Mouse (Mus musculus): ENCODE results near the gene Zfp710. TPM values are rescaled to one million over a fixed set of nuclear protein-coding genes. Genes with fewer than 3 reads are reported as not detected.

Zfp710 gene
- polyA plus RNA-seq, 1 experiment from 2014 or later, result 13.5 TPM

DNA sequence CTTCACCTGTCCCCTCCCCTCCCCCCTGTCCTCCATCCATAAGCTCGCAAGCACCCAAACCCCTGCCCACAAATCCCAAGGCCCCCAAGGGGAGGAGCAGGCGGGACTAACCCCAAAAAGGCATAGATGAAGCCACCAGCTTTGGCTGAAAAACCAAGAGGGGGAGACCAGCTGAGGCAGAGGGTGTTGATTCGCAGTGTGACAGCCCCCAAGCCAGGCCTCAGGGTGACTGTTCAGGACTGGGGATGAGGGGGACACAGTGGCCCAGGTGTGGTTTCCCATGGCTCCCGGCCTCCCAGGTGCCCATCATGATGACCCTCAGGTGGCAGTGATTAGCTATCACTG is 67.2 kb downstream of the Zfp710 start:
- H3K27me3 ChIP-seq (replicated peaks), result no peaks in the 10 kb centered on the region
- H3K27ac ChIP-seq, result no peak overlapping the region
- 79% methylated on average over 4 of the region's 4 CpGs for WGBS
- no peaks in the 10 kb centered on the region for H3K9me3 ChIP-seq
- ATAC-seq, result no peak
- no peak overlapping the region for H3K4me2 ChIP-seq (replicated peaks)
- peaks cover 50% of the 10 kb centered on the region for H3K36me3 ChIP-seq
- H3K4me3 ChIP-seq (replicated peaks), result no peak overlapping the region
- no peak overlapping the region for H3K9ac ChIP-seq
- 0 out of 2 replicates have a peak, but pooled peaks cover 5% of the 10 kb centered on the region for H3K4me1 ChIP-seq (replicated peaks)

DNA sequence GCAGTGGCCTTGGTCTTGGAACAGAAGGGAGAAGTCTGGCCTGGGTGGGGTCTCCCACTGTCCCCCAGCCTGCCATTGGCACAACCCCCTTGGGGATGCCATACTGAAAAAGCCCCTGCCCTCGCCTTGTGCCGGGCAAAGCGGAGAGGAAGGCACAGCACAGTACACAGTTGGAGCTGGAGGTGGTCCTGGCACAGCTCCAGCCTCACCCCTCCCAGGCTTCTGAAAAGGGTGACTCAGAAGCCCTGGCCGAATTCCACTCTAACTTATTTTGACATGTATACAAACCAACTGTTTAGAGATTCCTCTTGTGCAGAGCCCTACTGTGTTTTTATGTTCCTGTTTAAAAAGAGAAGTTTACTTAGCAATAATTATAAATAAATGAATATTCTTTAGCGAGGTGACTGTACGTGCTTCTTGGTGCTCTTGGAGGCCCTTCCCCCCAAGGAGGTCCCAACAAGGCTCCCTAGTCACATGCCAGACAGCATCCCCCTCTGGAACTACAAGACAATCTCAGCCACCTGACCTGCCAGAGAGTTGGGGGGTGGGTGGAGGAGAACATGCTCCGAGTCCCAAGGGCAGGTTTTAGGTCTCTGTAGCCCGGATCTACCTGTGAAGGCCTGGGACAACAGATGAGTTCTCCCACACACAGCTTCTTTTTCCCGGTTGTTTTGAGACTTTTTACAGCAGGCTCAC is 67.9 kb downstream of the Zfp710 start:
- Histone ChIP-seq H3K36me3 (peaks cover 48% of the 10 kb centered on the region), H3K9ac (no peak overlapping the region), H3K4me3 (replicated peaks) (no peak overlapping the region), H3K4me2 (replicated peaks) (no peak overlapping the region), H3K4me1 (replicated peaks) (0 out of 2 replicates have a peak, but pooled peaks cover 5% of the 10 kb centered on the region), H3K27ac (no peak overlapping the region), H3K27me3 (replicated peaks) (no peaks in the 10 kb centered on the region), H3K9me3 (no peaks in the 10 kb centered on the region)
- peak; percentile 36; the same call in 1 of the 2 replicates for ATAC-seq
- 54% methylated on average over 9 of the region's 9 CpGs for WGBS

DNA sequence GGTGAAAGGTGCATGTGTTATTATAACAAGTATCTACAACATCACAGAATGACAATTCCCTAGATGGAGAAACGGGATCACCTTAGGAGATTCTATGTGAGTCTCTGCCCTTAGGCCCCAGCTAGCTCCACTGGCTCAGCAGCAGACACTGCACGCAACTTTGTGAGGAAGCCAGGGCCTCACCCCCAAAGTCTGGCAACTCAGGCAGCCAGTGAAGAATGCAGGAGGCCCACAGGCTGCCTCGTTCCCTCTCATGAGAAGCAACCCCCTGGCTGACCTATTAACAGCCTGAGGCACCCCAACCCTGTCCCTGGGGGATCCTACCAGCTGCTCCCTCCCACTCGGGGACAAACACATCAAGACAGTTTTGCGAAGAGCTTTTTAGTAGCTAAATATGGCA is 69.9 kb downstream of the Zfp710 start:
- 77% methylated on average over 5 of the region's 5 CpGs for WGBS
- Histone ChIP-seq H3K4me1 (replicated peaks) (0 out of 2 replicates have a peak, but pooled peaks cover 5% of the 10 kb centered on the region), H3K27me3 (replicated peaks) (no peaks in the 10 kb centered on the region), H3K4me2 (replicated peaks) (no peak overlapping the region), H3K9me3 (no peaks in the 10 kb centered on the region), H3K4me3 (replicated peaks) (no peak overlapping the region), H3K9ac (no peak overlapping the region), H3K27ac (no peak overlapping the region), H3K36me3 (peaks cover 59% of the 10 kb centered on the region)
- ATAC-seq, result no peak

DNA sequence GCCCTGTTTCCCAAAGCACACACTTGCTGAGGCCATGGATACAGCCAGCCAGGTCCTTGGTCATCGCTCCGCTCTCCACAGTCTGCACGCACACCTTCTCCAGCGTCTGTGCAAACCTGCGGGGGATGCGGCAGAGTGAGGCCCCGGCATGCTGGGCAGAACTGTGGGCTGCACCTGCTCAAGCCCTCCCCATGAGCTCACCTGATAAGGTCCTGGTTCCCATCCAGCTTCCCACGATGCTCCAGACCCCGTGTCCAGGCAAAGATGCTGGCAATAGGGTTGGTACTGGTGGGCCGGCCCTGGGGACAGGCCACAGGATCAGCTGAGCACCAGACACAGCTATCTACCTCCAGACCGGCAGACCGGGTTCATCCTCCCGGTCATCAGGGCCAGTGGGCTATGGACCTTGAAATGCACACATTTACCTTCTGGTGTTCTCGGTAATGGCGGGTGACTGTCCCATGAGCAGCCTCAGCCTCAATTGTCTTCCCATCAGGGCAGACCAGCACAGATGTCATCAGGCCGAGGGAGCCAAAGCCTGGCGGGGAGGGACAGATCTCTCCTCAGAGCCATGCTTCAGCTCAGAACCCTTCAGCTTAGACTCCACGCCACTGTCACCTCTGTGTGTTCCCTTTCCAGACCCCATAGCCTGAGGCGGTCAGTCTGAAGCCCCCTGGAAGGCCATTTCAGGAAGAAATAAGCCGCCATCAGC is 71.1 kb downstream of the Zfp710 start:
- Histone ChIP-seq H3K27ac (no peak overlapping the region), H3K9me3 (no peaks in the 10 kb centered on the region), H3K36me3 (peaks cover 72% of the 10 kb centered on the region), H3K4me2 (replicated peaks) (no peak overlapping the region), H3K27me3 (replicated peaks) (no peaks in the 10 kb centered on the region), H3K4me3 (replicated peaks) (no peak overlapping the region), H3K9ac (no peak overlapping the region), H3K4me1 (replicated peaks) (0 out of 2 replicates have a peak, but pooled peaks cover 5% of the 10 kb centered on the region)
- 93% methylated on average over 20 of the region's 20 CpGs for WGBS
- no peak for ATAC-seq

DNA sequence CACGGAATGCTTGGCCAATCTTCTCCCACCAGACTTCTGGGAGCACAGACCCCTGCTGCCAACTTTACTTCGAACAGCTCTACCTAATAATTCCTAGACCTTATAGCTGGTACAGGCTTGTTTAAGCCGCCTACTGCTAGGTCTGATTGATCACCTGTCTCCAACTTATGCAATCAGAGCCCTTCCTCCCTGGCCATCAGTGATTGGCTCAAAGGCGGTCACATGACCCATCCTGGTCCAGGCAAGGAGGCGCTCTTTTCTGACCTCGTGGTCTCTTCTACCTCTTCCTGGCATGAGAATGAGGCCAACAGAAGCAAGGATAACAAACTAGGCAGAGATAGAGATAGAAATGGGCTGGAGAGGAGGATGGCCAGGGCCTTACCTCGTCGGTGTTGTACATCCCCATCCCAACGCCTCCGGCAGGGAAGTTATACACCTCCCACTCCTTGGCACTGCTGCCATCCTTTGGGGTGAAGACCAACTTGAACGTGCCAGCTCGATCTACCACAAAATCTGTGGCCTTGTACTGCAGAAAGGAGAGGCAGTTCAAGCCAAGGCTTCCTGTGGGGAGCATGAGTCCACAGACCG is 73.9 kb downstream of the Zfp710 start:
- H3K9ac ChIP-seq, result no peak overlapping the region
- no peak overlapping the region for H3K4me3 ChIP-seq (replicated peaks)
- no peaks in the 10 kb centered on the region for H3K9me3 ChIP-seq
- peaks cover 86% of the 10 kb centered on the region for H3K36me3 ChIP-seq
- no peak overlapping the region for H3K27ac ChIP-seq
- H3K4me1 ChIP-seq (replicated peaks), result no peaks in the 10 kb centered on the region
- no peak for ATAC-seq
- H3K4me2 ChIP-seq (replicated peaks), result no peak overlapping the region
- no peaks in the 10 kb centered on the region for H3K27me3 ChIP-seq (replicated peaks)
- WGBS, result 92% methylated on average over 13 of the region's 13 CpGs

DNA sequence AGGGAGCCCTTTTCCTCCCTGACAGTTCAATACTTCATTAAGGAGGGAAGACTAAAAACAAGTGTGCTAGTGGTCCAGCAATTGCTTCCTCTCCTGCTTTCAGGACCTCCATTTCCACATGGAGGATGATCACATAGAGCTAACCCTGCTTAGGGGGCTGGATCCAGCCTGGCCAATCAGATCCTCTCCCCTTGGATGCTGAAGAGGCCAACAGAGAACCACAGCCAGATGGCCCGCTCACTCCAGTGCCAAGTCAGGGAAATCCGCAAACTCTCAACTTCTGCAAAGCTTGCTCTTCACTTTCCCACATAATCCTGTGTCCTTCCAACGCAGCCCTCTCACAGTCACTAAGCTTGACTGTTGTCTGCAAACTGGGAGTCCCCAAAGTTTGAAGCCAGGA is 78.7 kb downstream of the Zfp710 start:
- H3K9ac ChIP-seq, result no peak overlapping the region
- 74% methylated on average over 3 of the region's 3 CpGs for WGBS
- no peak for ATAC-seq
- H3K27ac ChIP-seq, result no peak overlapping the region
- H3K27me3 ChIP-seq (replicated peaks), result no peaks in the 10 kb centered on the region
- H3K9me3 ChIP-seq, result no peaks in the 10 kb centered on the region
- H3K36me3 ChIP-seq, result peaks cover 44% of the 10 kb centered on the region
- no peak overlapping the region for H3K4me2 ChIP-seq (replicated peaks)
- no peaks in the 10 kb centered on the region; the same call in none of the 2 replicates for H3K4me1 ChIP-seq (replicated peaks)
- H3K4me3 ChIP-seq (replicated peaks), result no peak overlapping the region

DNA sequence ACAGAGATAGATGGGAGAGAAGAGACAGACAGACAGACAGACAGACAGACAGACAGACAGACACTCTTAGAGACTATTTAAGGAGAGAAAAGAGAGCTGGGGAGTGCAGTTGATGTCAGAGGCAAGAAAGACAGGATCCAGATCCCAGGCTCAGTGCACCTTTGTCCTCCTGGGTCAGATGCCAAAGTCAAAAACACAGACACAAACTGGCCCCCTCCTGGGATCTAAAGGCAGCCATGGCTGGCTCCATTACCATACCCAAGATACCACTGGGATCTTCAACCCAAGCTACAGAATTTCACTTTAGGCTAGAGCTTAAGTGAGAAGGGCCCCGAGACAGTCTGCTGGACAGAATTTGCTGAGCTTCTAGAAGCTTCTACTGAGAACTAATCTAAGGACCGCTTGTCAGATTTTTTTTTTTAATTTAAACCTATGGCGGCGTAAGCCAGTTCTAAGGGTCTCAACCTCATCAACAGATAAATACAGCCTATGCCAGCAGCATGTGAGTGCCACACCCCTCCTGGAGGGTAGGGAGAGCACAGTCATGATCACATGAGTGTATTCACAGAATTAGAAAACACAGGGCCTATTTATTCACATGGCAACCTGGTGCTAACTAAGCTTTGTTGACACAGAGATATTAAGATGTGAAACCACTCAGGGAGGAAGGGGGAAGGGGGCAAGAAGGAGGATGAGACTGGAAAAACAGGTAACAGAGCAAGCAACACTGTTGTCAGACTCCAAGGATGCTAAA is 81.2 kb downstream of the Zfp710 start:
- no peak overlapping the region for H3K9ac ChIP-seq
- H3K4me1 ChIP-seq (replicated peaks), result peaks cover 1% of the 10 kb centered on the region
- no peaks in the 10 kb centered on the region for H3K9me3 ChIP-seq
- H3K36me3 ChIP-seq, result peaks cover 19% of the 10 kb centered on the region
- H3K27ac ChIP-seq, result no peak overlapping the region
- no peak overlapping the region for H3K4me3 ChIP-seq (replicated peaks)
- H3K4me2 ChIP-seq (replicated peaks), result no peak overlapping the region
- H3K27me3 ChIP-seq (replicated peaks), result no peaks in the 10 kb centered on the region
- WGBS, result 84% methylated on average over 4 of the region's 4 CpGs
- peak; percentile 42; the same call in 1 of the 2 replicates for ATAC-seq

DNA sequence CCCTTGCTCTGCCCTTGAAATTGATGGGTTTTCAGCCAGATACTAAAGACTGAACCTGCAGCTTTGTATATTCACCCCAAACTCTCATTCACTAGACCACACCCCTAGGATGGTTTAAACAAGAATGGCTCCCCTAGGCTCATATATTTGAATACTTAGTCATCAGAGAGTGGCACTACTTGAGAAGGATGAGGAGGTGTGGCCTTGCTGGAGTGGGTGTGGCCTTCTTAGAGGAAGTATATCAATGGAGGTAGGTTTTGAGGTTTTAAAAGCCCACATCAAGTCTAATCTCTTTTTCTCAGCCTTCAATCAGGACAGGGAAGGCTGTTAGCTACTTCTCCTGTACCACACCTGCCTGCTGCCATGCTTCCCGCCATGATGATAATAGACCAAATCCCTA is 81.8 kb downstream of the Zfp710 start:
- no peaks in the 10 kb centered on the region for H3K27me3 ChIP-seq (replicated peaks)
- 97% methylated on average over 1 of the region's 1 CpGs for WGBS
- H3K36me3 ChIP-seq, result peaks cover 14% of the 10 kb centered on the region
- H3K4me3 ChIP-seq (replicated peaks), result no peak overlapping the region
- no peaks in the 10 kb centered on the region for H3K9me3 ChIP-seq
- H3K9ac ChIP-seq, result no peak overlapping the region
- H3K27ac ChIP-seq, result no peak overlapping the region
- H3K4me2 ChIP-seq (replicated peaks), result no peak overlapping the region
- peaks cover 8% of the 10 kb centered on the region for H3K4me1 ChIP-seq (replicated peaks)
- ATAC-seq, result no peak

DNA sequence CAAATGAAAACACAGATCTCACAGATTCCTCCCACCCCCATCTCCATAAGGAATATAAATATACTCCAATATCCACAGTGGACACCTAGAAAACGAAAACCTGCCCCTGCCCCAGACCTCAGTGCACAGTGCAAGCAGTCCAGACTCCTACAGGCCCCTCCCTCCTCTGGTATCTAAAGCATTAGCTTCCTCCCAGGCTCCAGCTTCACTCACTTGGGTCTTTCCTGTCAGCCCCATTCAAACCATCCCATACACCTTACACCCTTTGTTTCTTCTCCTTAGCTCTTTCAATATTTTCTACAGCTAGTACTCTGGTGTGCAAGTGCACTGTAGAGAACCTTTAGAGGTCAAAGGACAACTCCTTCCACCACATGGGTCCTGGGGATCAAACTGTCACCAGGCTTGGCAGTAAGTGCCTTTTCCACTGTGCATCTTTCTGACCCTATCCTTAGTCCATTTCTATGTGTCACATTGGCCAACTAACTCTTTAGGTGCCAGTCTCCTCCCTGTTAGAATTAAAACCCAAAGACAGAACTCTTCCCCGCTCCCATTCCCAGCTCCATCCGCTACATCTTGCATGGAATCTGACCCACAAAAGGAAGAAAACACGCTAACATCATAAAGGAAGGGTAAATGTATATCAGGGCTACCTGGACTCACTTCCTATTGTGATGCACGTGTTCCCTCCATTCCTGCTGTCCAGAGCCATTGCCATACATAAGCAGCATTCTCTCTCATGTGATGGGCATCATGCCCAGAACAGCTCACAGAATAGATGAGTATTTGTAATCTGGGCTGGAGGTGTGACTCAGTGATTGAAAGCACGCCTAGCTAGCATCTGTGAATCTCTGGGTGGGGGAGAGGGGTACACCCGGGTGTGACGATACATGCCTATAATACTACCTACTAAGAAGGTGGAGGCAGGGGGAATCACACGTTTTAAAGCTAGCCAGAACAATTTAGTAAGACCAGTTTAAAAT is 86.7 kb downstream of the Zfp710 start:
- H3K27ac ChIP-seq, result no peak overlapping the region
- H3K9ac ChIP-seq, result no peak overlapping the region
- no peaks in the 10 kb centered on the region for H3K27me3 ChIP-seq (replicated peaks)
- H3K9me3 ChIP-seq, result no peaks in the 10 kb centered on the region
- ATAC-seq, result no peak
- H3K36me3 ChIP-seq, result no peaks in the 10 kb centered on the region
- no peak overlapping the region for H3K4me3 ChIP-seq (replicated peaks)
- peak overlapping the region; percentile 3; the same call in 1 of the 2 replicates for H3K4me2 ChIP-seq (replicated peaks)
- WGBS, result 72% methylated on average over 9 of the region's 9 CpGs
- H3K4me1 ChIP-seq (replicated peaks), result peaks cover 28% of the 10 kb centered on the region

DNA sequence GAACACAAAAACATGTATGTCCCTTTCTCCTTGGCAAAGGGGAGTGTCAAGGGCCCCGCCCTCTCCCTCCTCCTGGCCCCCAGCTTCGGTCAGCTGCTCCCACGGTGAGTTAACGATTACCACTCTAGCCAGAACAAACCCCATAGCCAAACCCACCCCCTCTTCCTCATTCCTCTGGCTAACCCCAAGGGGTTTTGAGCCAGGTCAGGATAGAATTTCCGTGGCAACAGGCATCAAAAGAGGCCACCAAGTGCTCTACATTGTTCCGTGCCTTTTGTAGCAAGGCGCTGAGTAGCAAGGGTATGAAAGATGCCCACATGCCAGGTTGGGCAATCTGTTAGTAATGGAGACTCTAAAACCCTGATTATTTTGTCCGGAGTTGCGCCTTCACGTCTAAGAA is 89.4 kb downstream of the Zfp710 start:
- no peak for ATAC-seq
- H3K27me3 ChIP-seq (replicated peaks), result no peaks in the 10 kb centered on the region
- no peaks in the 10 kb centered on the region for H3K36me3 ChIP-seq
- no peaks in the 10 kb centered on the region for H3K9me3 ChIP-seq
- H3K27ac ChIP-seq, result peak overlapping the region; percentile 97
- WGBS, result 7% methylated on average over 10 of the region's 10 CpGs
- H3K4me3 ChIP-seq (replicated peaks), result peak overlapping the region; percentile 99
- H3K9ac ChIP-seq, result peak overlapping the region; percentile 97
- peaks cover 28% of the 10 kb centered on the region for H3K4me1 ChIP-seq (replicated peaks)
- peak overlapping the region; percentile 84 for H3K4me2 ChIP-seq (replicated peaks)

DNA sequence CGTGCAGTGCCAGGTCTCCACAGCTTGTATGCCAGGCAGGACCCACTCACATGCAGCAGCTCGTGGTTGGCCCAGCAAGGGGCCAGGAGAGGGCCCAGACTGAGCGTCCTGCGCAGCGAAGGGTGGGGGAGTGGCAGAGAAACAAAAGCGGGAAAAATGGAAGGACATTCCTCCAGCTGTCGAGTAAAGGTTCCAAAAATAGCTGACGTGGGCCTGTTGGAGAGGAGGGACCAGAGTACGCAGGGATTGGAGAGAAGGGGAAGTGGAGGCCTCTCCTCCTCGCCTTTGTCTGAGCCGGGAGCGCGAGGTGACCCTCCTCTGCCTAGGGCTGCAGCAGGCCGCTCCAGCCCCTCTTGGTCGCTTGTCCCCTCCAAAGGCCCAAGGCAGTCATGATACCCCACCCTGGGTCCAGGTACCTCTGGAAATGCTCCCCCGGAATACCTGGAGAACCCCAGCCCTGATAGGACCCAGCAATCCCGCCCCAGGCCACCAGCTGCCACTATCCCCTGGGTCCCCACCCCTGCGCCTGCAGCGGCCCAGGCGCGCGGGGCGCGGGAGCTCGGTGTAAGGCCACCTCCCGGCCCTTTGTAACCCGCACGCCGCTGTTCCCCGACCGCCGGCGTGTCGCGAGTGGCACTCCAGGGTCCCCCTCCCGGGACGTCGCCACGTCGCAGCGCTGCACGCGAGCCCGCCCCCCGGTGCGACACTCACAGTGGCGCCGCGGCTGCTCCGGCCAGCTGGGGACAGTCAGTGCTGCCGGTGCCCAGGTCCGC is 90.0 kb downstream of the Zfp710 start:
- ATAC-seq, result peak; percentile 85
- peaks cover 28% of the 10 kb centered on the region for H3K4me1 ChIP-seq (replicated peaks)
- H3K4me3 ChIP-seq (replicated peaks), result peak overlapping the region; percentile 99
- no peaks in the 10 kb centered on the region for H3K36me3 ChIP-seq
- peak overlapping the region; percentile 97 for H3K27ac ChIP-seq
- H3K9ac ChIP-seq, result peak overlapping the region; percentile 97
- under 1% methylated on average over 51 of the region's 52 CpGs for whole genome bisulfite sequencing
- no peaks in the 10 kb centered on the region for H3K27me3 ChIP-seq (replicated peaks)
- H3K9me3 ChIP-seq, result no peaks in the 10 kb centered on the region
- H3K4me2 ChIP-seq (replicated peaks), result peak overlapping the region; percentile 84

All from intestine, embryonic 15.5 days (tissue).